Mouse (Mus musculus) macrophage (primary cell): ENCODE results near the gene Clec3a. TPM values are rescaled to one million over a fixed set of nuclear protein-coding genes. Genes with fewer than 3 reads are reported as not detected.

Source experiments
- H3K27ac ChIP-seq: fragments of 350-480 bp; formaldehyde crosslinking; 2 replicates; pipeline ENCODE4 v1.9.0; 2021
- H3K36me3 ChIP-seq: fragments of 350-480 bp; formaldehyde crosslinking; 2 replicates; pipeline ENCODE4 v1.9.0; 2021; ENCODE audit errors: inconsistent target
- H3K4me3 ChIP-seq: fragments of 350-480 bp; formaldehyde crosslinking; 2 replicates; pipeline ENCODE4 v1.9.0; 2021; ENCODE audit errors: inconsistent target
- H3K79me2 ChIP-seq: fragments of 350-480 bp; formaldehyde crosslinking; 2 replicates; pipeline ENCODE4 v1.9.0; 2021; ENCODE audit errors: inconsistent target
- WGBS: methylation state at CpG from one replicate; pipeline ENCODE4 v1.1.7; 2026; ENCODE audit warnings: inconsistent platforms; ENCODE audit not compliant: missing documents; 5-methylcytosine and 5-hydroxymethylcytosine counted together
- polyA plus RNA-seq: library from polyadenylated mRNA; stranded (reverse); fragments of 250-400 nt; gene quantifications from 3 replicates; pipeline ENCODE4 v1.2.4, GENCODE M21; 2018; ENCODE audit warnings: inconsistent platforms
- total RNA-seq, 78 experiments: library from RNA; depleted of rRNA; stranded (reverse); fragments of 250-400 nt; gene quantifications; 1 replicate in 9 of 78; 2 replicates in 24 of 78; 3 replicates in 43 of 78; 4 replicates in 2 of 78; pipeline ENCODE4 v1.2.4; 2018; ENCODE audit warnings: inconsistent platforms in 56 of 78

The Clec3a gene
- total RNA-seq (2018; cell fraction: chromatin; rRNA removed), result not detected
- total RNA-seq (2018; cell fraction: cytosol; rRNA removed), result not detected
- not detected for total RNA-seq (2018; cell fraction: nucleus; rRNA removed)
- polyA plus RNA-seq, result not detected in 3 replicates

DNA sequence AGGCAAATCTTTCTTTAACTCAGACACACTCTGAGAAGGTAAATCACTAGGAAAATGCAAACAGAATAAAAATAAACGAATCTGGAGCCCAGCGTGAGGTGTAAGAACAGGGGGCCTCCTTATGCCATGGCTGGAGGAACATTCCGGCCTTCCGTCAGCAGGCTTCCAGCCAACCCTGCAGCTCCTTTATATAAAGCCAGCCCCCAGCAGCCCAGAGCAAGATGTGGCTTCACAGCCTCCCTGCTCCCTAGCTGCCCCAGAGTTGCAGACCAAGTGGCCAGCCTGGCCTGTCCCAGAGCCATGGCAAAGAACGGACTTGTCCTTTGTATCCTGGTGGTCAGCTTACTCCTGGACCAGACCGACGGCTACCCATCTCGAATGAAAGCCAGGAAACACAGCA lies at the start of gene Clec3a:
Gene Clec3a, plus strand, starts transcription at position 301 of the 400 bp plus-strand sequence.
- 96% methylated on average over 8 of the region's 8 CpGs for WGBS
- no peak within 1 kb of the TSS for H3K27ac ChIP-seq
- no peaks in the 10 kb centered on the region for H3K36me3 ChIP-seq
- H3K4me3 ChIP-seq, result no peak within 1 kb of the TSS
- no peaks in the 10 kb centered on the region for H3K79me2 ChIP-seq

GRCm38 (mm10) chr8:114369038-114369976 lies 48.6 kb upstream of the Clec3a start:
- H3K27ac ChIP-seq, result no peak overlapping the region
- H3K36me3 ChIP-seq, result no peaks in the 10 kb centered on the region
- no peak overlapping the region for H3K4me3 ChIP-seq
- WGBS, result 33% methylated on average over 27 of the region's 27 CpGs
- no peaks in the 10 kb centered on the region for H3K79me2 ChIP-seq

GRCm38 (mm10) chr8:114374390-114374789 lies 43.5 kb upstream of the Clec3a start:
- Histone ChIP-seq H3K27ac (no peak overlapping the region), H3K36me3 (no peaks in the 10 kb centered on the region), H3K79me2 (no peaks in the 10 kb centered on the region), H3K4me3 (no peak overlapping the region)
- 86% methylated on average over 6 of the region's 6 CpGs for WGBS

DNA sequence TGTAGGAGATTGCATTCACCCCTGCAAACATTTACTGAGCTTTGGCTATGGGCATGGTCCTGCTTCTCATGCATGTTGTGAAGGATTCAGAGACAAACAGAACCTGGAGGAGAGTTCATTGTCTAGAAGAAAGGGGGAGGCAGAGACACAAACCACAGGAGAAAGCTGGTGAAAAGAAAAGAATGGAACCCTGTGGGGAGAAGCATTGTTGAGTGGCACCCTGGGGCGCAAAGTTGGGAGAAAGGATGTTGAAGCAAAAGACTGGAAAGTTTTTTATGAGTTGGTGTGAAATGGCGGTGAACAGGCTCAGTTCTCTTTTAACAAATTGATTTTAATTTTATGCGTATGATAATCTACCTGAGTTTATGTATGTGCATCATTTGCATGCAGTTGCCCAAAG lies 33.7 kb upstream of the Clec3a start:
- 94% methylated on average over 3 of the region's 3 CpGs for WGBS
- H3K27ac ChIP-seq, result no peak overlapping the region
- H3K79me2 ChIP-seq, result no peaks in the 10 kb centered on the region
- no peaks in the 10 kb centered on the region for H3K36me3 ChIP-seq
- H3K4me3 ChIP-seq, result no peak overlapping the region

DNA sequence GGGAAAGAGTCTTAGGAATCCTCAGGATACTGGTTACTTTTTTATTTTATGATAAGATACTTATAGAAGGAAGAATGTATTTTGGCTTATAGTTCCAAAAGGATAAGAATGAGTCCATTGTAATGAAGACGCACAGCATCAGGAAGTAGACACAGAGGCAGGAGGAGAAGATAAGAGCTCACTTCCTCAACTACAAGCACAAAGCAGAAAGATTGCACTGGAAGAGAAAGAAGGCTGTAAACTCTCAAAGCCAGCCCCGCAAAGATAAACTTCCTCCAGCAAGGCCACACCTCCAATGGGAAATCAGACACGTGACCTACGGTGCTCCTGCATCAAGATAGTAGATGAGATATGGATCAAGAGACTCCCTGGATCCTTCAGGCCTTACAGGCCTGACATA lies 30.4 kb upstream of the Clec3a start:
- Histone ChIP-seq H3K4me3 (no peak overlapping the region), H3K36me3 (no peaks in the 10 kb centered on the region), H3K27ac (no peak overlapping the region), H3K79me2 (no peaks in the 10 kb centered on the region)
- 8% methylated on average over 4 of the region's 4 CpGs for WGBS

DNA sequence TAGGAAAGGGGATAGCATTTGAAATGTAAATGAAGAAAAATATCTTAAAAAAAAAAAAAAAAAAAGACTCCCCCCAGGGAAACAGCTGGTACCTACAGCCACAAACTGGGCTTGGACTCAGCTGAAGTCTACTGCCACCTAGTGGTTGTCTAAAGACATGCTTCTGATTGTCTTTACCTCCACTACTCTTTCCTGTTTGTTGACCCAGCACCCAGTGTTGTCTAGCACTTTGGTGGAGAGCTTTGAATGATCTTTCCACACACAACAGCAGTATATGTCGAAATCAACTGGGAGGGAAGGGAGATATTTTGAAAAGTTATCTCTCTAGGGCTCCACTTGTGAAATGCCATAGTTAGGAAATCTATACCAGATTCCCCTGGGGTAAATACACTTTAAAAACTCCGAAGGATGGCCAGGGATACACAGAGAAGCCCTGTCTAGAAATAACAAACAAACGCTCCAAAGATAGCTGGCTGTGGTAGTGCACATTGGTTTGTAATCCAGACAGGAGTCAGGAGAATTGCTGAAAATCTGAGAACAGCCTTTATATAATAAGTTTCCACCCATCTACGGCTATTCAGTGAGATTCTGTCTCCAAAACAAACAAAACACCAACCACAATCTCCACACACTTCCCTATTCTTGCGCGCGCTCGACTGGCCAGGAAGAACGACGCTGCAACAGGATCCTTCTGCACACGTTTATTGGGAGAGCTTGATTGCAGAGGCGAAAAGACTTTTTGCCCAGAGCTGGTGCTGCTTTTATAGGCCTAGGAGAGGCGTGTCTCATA lies 27.2 kb upstream of the Clec3a start:
- Histone ChIP-seq H3K79me2 (no peaks in the 10 kb centered on the region), H3K4me3 (no peak overlapping the region), H3K36me3 (no peaks in the 10 kb centered on the region), H3K27ac (no peak overlapping the region)
- WGBS, result 32% methylated on average over 6 of the region's 13 CpGs

DNA sequence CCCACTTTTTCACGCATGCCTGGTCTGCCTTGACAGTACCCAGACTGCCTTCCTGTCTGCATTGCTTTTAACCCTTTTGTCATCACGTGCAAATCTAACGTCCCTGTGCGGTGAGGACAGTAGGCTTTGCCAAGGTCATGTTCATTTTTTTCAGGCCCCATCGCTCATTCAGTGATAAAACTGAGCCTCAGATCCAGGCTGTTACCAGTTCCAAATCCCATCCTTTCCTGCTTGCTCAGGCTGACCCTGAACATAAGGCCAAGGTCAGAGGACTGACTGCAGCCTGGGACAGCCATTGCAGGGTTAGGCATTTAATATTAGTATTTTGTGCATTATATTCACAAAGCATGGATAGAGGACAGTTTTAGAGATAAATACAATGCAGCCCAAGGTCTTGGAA lies 19.6 kb upstream of the Clec3a start:
- 94% methylated on average over 5 of the region's 5 CpGs for WGBS
- no peaks in the 10 kb centered on the region for H3K79me2 ChIP-seq

GRCm38 (mm10) chr8:114399273-114399672 lies 18.6 kb upstream of the Clec3a start:
- Histone ChIP-seq H3K4me3 (no peak overlapping the region), H3K27ac (no peak overlapping the region), H3K79me2 (no peaks in the 10 kb centered on the region), H3K36me3 (no peaks in the 10 kb centered on the region)
- 94% methylated on average over 5 of the region's 5 CpGs for WGBS

More for the DNA sequence above, 19.6 kb upstream of the Clec3a start:
- Histone ChIP-seq H3K27ac (no peak overlapping the region), H3K4me3 (no peak overlapping the region), H3K36me3 (no peaks in the 10 kb centered on the region)

DNA sequence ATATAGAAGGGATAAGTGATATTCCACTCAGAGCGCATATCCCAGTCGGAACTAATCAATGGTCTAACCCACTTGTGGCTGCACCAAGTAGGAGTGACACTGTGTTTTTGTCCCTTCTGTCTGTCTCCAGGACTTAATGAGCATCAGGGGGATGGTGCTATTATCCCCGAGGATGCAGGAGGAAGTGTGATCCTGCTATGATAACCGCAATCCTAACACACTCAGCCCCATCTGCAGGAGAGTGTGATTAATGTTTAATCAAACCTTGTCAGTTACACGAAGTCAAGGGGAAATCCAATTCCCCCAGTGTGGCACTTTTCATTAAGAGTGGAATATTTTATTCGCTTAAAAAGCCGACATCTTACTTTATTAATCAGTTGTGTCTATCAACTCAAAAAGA lies 16.2 kb upstream of the Clec3a start:
- Histone ChIP-seq H3K4me3 (no peak overlapping the region), H3K79me2 (no peaks in the 10 kb centered on the region), H3K27ac (no peak overlapping the region), H3K36me3 (no peaks in the 10 kb centered on the region)
- 79% methylated on average over 7 of the region's 7 CpGs for WGBS

- no peaks in the 10 kb centered on the region for H3K36me3 ChIP-seq
- 41% methylated on average over 3 of the region's 3 CpGs for WGBS
- no peak overlapping the region for H3K27ac ChIP-seq
- H3K79me2 ChIP-seq, result no peaks in the 10 kb centered on the region
- H3K4me3 ChIP-seq, result no peak overlapping the region
These were observed 6.5 kb upstream of the Clec3a start for GRCm38 (mm10) chr8:114411421-114411820.

- H3K4me3 ChIP-seq, result no peak overlapping the region
- 38% methylated on average over 3 of the region's 5 CpGs for WGBS
These were observed 600 bp downstream of the Clec3a start for GRCm38 (mm10) chr8:114418486-114418885.

GRCm38 (mm10) chr8:114418904-114419303 lies 1.0 kb downstream of the Clec3a start:
- H3K27ac ChIP-seq, result no peak overlapping the region
- no peaks in the 10 kb centered on the region for H3K79me2 ChIP-seq
- no peak overlapping the region for H3K4me3 ChIP-seq
- no peaks in the 10 kb centered on the region for H3K36me3 ChIP-seq
- WGBS, result 18% methylated on average over 6 of the region's 6 CpGs

More at GRCm38 (mm10) chr8:114418486-114418885, 600 bp downstream of the Clec3a start:
- Histone ChIP-seq H3K79me2 (no peaks in the 10 kb centered on the region), H3K36me3 (no peaks in the 10 kb centered on the region), H3K27ac (no peak overlapping the region)

DNA sequence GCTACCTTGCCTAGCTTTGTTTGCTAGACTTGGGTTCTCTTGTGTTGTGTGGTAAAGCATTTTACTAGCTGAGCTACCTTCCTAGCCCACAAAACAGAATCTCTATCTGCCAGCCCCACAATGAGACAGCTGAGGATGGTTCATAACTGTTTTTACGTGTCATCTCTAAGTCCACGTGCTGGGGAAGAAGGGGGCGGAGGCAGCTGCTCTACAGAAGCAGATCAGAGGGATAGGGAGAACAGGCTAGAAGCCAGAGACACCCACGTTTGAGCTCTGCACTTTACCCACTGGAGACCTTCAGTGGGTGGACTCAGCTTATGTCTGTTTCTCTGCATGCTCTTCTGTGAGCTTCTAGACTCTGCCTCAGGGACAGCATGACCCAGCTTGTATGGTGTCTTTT lies 3.7 kb downstream of the Clec3a start:
- Histone ChIP-seq H3K4me3 (no peak overlapping the region), H3K36me3 (no peaks in the 10 kb centered on the region), H3K27ac (no peak overlapping the region), H3K79me2 (no peaks in the 10 kb centered on the region)
- 78% methylated on average over 4 of the region's 4 CpGs for WGBS

- Histone ChIP-seq H3K79me2 (no peaks in the 10 kb centered on the region), H3K36me3 (no peaks in the 10 kb centered on the region), H3K4me3 (no peak overlapping the region), H3K27ac (no peak overlapping the region)
- 6% methylated on average over 6 of the region's 6 CpGs for WGBS
These were observed 20.4 kb downstream of the Clec3a start for GRCm38 (mm10) chr8:114438236-114438635.
